Mouse (Mus musculus): ENCODE results near the gene Tmem130. TPM values are rescaled to one million over a fixed set of nuclear protein-coding genes. Genes with fewer than 3 reads are reported as not detected.

Gene Tmem130
- polyA plus RNA-seq, 1 experiment from 2014 or later = 14.5 TPM

DNA sequence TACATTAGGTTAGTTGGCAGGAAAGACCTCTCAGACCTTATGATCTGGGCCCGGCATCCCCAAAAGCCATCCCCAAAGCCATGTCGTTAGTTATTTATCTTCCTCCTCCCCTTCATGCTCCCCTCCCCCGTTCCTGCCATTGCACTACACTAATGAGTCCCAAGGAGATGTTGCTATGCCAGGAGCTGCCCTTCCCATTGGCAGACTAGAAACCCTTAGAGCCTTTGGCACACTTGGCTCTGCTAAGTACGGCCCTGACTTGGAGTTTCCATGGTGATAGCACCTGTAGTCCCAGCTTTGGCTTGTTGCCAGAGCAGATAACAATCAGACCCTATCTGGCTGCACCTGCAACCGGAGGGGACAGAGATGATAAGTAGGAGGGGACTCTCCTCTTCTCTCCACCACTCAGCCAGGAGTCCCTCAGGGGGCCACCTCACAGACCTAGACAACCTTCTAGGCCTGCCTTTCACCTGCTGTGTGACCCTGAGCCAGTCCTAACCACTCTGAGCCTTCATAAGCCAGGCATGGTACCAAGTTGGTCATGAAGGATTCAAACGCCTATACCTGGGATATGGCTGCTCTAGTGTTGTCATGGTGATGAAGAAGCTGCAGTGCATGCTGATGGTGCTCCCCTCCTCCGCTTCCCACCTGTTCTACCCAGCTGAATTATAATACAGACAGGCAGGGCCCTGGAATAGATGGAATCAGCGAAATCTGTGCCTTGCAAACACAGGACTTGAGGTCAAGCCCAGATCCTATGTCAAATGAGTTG is 66.1 kb downstream of the Tmem130 start:
- no peak for DNase-seq (ENCODE audit: low spot score)
- 74% methylated on average over 8 of the region's 8 CpGs for WGBS
- H3K9me3 ChIP-seq (ENCODE audit: control insufficient read depth, low read length) = no peaks in the 10 kb centered on the region

DNA sequence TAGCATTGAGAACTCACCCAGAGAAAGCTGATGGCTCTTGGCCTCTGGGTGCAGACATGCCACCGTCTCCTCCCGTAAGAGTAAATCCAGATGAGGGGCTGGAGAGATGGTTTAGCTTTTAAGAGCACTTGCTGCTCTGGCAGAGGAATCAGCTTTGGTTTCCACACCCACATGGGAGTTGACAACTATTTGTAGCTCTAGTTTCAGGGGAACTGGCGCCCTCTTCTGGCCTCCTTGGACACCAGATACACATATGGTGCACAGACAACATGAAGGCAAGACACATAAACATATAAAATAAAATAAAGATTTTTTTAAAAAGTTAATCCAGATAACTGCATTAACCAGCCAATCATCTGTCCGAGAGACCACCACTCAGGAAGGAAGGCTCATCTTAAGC is 67.5 kb downstream of the Tmem130 start:
- DNase-seq (ENCODE audit: low spot score) (peak; percentile 58), ATAC-seq (replicated peaks; ENCODE audit: low FRiP score) (no peak)
- Histone ChIP-seq H3K27ac (ENCODE audit: low read depth, low read length) (no peak overlapping the region), H3K36me3 (ENCODE audit: control insufficient read depth, insufficient read depth, low read length) (no peaks in the 10 kb centered on the region), H3K9me3 (ENCODE audit: control insufficient read depth, low read length) (no peaks in the 10 kb centered on the region), H3K9ac (ENCODE audit: low read length) (no peak overlapping the region), H3K4me2 (ENCODE audit: low read depth, low read length, severe bottlenecking) (no peak overlapping the region), H3K4me3 (ENCODE audit: low read depth, low read length) (no peak overlapping the region), H3K27me3 (ENCODE audit: control insufficient read depth, insufficient read depth, low read length) (no peaks in the 10 kb centered on the region), H3K4me1 (replicated peaks; ENCODE audit: control insufficient read depth, insufficient read depth, low read length) (no peaks in the 10 kb centered on the region)
- 79% methylated on average over 4 of the region's 4 CpGs for WGBS

More for the DNA sequence above, 66.1 kb downstream of the Tmem130 start:
- Histone ChIP-seq H3K27ac (ENCODE audit: low read depth, low read length) (no peak overlapping the region), H3K4me1 (replicated peaks; ENCODE audit: control insufficient read depth, insufficient read depth, low read length) (no peaks in the 10 kb centered on the region), H3K4me3 (ENCODE audit: low read depth, low read length) (no peak overlapping the region), H3K36me3 (ENCODE audit: control insufficient read depth, insufficient read depth, low read length) (no peaks in the 10 kb centered on the region), H3K4me2 (ENCODE audit: low read depth, low read length, severe bottlenecking) (no peak overlapping the region), H3K9ac (ENCODE audit: low read length) (no peak overlapping the region), H3K27me3 (ENCODE audit: control insufficient read depth, insufficient read depth, low read length) (no peaks in the 10 kb centered on the region)
- no peak for ATAC-seq (replicated peaks; ENCODE audit: low FRiP score)

DNA sequence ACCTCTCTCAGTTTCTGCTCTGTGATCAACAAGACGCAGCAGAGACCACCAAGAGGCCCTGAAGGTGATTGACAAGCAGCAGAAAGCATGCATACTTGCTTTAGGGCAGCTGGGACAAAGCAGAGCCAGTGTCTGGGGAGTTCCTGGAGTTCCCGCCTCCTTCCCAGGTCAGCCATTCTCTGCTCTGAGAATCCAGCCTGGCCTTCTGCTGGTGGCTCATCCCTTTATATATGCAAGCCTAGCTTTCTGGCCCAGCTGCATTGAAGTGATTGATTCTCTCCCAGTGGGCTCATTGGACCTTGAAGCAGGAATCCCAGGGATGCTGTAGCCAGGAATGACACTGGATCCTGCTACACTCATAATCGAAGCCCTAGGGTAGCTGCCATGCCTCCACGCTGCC is 70.2 kb downstream of the Tmem130 start:
- no peak for ATAC-seq (replicated peaks; ENCODE audit: low FRiP score)
- Histone ChIP-seq H3K9ac (ENCODE audit: low read length) (no peak overlapping the region), H3K27ac (ENCODE audit: low read depth, low read length) (no peak overlapping the region), H3K9me3 (ENCODE audit: control insufficient read depth, low read length) (no peaks in the 10 kb centered on the region), H3K4me1 (replicated peaks; ENCODE audit: control insufficient read depth, insufficient read depth, low read length) (no peaks in the 10 kb centered on the region), H3K4me2 (ENCODE audit: low read depth, low read length, severe bottlenecking) (no peak overlapping the region), H3K4me3 (ENCODE audit: low read depth, low read length) (no peak overlapping the region), H3K36me3 (ENCODE audit: control insufficient read depth, insufficient read depth, low read length) (no peaks in the 10 kb centered on the region), H3K27me3 (ENCODE audit: control insufficient read depth, insufficient read depth, low read length) (no peaks in the 10 kb centered on the region)
- no peak for DNase-seq (ENCODE audit: low spot score)
- 58% methylated on average over 4 of the region's 4 CpGs for WGBS

DNA sequence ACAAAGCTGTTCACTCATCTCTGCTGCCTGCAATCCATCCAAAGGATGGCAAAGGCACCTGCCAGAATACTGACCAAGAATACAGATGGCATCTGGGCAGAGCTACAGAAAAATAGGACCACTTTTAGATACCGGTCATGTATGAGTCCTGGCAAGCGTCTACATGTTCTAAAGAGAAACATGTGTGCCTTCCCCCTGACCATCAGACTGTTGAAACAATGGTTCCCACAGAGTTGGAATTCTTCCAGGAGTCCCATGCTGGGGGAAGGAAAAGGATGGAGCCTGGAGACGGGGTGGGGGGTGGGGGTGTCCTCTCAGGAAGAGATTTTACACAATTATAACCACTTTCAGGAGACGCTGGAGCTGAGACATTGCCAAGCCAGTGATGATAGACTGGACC is 73.2 kb downstream of the Tmem130 start:
- 72% methylated on average over 4 of the region's 4 CpGs for WGBS
- Histone ChIP-seq H3K9ac (ENCODE audit: low read length) (no peak overlapping the region), H3K9me3 (ENCODE audit: control insufficient read depth, low read length) (no peaks in the 10 kb centered on the region), H3K4me1 (replicated peaks; ENCODE audit: control insufficient read depth, insufficient read depth, low read length) (no peaks in the 10 kb centered on the region), H3K4me3 (ENCODE audit: low read depth, low read length) (no peak overlapping the region), H3K36me3 (ENCODE audit: control insufficient read depth, insufficient read depth, low read length) (no peaks in the 10 kb centered on the region), H3K27ac (ENCODE audit: low read depth, low read length) (no peak overlapping the region), H3K4me2 (ENCODE audit: low read depth, low read length, severe bottlenecking) (no peak overlapping the region), H3K27me3 (ENCODE audit: control insufficient read depth, insufficient read depth, low read length) (no peaks in the 10 kb centered on the region)
- DNase-seq (ENCODE audit: low spot score) = no peak
- ATAC-seq (replicated peaks; ENCODE audit: low FRiP score) = no peak

Other genes with a start within 250 kb of the Tmem130 start
- gene Nptx2, start 215.9 kb downstream of the Tmem130 start, polyA plus RNA-seq (2014; fragmentation: Nextera tagmentation; extraction: Ambion mirVana) = 2.3 and 2.5 TPM in 2 replicates
- gene Trrap, start 5.9 kb upstream of the Tmem130 start, polyA plus RNA-seq (2014; fragmentation: Nextera tagmentation; extraction: Ambion mirVana) = 116 and 137 TPM in 2 replicates
- 18.3 and 21.4 TPM in 2 replicates for gene Smurf1, start 204.0 kb upstream of the Tmem130 start, polyA plus RNA-seq (2014; fragmentation: Nextera tagmentation; extraction: Ambion mirVana)

Measured in forebrain, embryonic 11.5 days (tissue).